Mouse (Mus musculus) gastrocnemius, adult 2 months (tissue): ENCODE data around the gene C2cd5. TPM values are rescaled to one million over a fixed set of nuclear protein-coding genes. Genes with fewer than 3 reads are reported as not detected.
A peak's percentile ranks its signal among the peaks of the same experiment; 100 is the strongest.

Experiments used
- DNase-seq: peaks from one replicate; pipeline ENCODE4 v3.0.0; 2022
- H3K27ac ChIP-seq: fragments of 200-600 bp; 2 replicates; pipeline ENCODE4 v1.8.1; 2022; ENCODE audit warnings: mild to moderate bottlenecking
- H3K4me3 ChIP-seq: fragments of 200-600 bp; 2 replicates; pipeline ENCODE4 v1.8.1; 2022; ENCODE audit warnings: mild to moderate bottlenecking, moderate library complexity
- CTCF ChIP-seq: fragments of 200-600 bp; IDR thresholded peaks from 2 replicates; pipeline ENCODE4 v1.8.1; 2022; ENCODE audit warnings: antibody characterized with exemption, mild to moderate bottlenecking, moderate library complexity
- intact Hi-C: fragments of 180-260 bp; cut with DNase I; formaldehyde crosslinking; loops from one replicate; pipeline ENCODE4 v1.15.1; 2025
- total RNA-seq, 2 experiments: library from RNA; stranded (reverse); gene quantifications; 2 replicates each; pipeline ENCODE4 v1.2.3; 2021

Gene C2cd5
- total RNA-seq, 2 experiments from 2014 or later: 6.9 to 11.9 TPM

DNA sequence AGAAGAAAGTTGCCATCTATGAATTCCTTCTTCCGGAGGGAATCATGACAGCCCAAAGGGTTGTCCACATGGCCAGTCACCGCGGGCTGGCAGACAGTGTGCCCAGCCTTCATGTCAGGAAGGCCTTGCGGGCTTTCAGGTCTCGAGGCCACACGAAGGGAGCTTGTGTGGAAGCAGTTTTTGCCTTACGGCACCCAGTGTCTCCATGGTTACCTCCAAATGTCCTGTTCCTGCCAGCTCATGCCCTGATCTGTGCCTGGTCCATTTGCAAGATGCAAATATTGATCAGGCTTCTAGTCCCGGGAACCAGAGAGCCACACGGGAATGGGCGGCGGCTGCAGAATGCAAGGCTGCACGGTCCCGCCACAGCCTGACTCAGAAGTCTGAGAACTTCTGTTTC lies 35.2 kb upstream of the C2cd5 start:
- no peak for TF ChIP-seq CTCF
- Histone ChIP-seq H3K27ac (no peak overlapping the region), H3K4me3 (no peak overlapping the region)
- intact Hi-C loops: no loop called here
- no peak for DNase-seq

DNA sequence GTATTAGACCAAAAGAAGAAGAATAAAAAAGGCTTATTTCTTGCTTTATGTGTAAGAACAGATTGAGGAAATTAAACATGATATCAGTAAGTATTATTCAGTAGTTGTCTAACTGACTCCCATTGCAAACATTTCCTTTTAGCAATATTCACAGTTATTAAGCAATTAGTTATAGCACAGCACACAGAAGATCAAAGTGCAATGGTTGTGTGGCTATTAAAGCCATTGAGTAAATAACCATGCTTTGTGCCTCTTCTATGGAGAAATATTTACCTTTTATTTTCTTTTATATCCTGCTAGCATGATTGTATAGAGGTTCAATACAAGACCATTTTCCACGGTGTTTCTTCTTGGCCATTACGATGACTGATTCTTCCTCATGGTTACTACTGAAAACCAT lies 33.2 kb upstream of the C2cd5 start:
- Histone ChIP-seq H3K27ac (no peak overlapping the region), H3K4me3 (no peak overlapping the region)
- intact Hi-C loops: no loop called here
- no peak for TF ChIP-seq CTCF
- DNase-seq: no peak

DNA sequence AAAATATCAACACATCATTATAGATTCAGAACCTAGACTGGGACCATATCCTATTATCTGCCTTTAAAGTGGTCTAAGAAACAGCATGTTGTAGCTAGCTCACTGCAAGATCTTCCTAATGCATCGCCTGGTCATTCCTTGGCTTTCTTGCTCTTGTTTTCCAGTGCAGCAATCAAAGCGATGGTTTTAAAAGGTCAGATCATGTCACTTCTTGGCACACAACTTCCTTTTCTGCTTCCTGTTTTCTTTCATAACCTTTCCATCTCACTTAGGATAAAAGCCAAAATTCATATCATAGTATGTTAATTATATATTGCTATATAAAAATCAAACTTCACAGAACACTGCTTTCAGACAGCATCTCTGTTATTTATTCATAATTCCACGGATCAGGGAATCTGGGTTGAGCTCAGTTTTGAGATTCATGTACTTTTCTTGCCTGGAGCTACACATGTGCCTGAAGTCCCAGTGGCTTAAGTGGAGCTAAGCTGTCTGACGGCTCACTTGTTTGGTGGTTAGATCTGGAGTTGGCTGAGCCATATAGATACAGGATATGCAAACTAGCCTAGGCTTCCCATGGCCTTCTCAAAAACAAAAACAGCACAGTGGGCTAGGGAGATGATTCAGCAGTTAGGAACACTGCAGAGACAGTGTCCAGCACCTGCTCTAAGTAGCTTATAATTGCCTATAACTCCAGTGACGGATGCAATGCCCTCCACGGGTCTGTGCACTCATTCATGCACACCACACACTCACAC lies 32.1 kb upstream of the C2cd5 start:
- intact Hi-C loops: no loop called here
- Histone ChIP-seq H3K4me3 (no peak overlapping the region), H3K27ac (no peak overlapping the region)
- no peak for DNase-seq
- no peak for TF ChIP-seq CTCF

DNA sequence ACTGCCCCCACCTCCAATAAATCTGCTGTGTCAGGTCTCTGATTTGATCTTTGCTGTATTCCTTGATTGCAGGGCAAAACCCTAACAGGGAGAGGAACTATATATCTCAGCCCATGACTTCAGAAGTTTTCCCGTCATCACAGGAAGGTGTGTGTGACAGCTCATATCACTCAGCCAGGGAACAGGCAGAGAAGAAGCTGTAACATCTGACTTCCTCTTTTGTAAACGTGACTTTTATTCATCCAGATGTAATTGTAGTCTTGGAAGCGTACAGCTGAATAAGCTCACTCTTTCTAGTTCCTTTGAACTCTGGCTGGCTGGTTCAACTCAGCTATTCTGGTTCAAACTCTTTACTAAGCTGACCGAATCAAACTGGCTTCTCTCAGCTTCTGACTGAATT lies 30.5 kb upstream of the C2cd5 start:
- no peak for TF ChIP-seq CTCF
- H3K4me3 ChIP-seq: no peak overlapping the region
- intact Hi-C loops: no loop called here
- no peak overlapping the region for H3K27ac ChIP-seq
- no peak for DNase-seq

GRCm38 (mm10) chr6:143129952-143130351 lies 30.0 kb upstream of the C2cd5 start:
- Histone ChIP-seq H3K4me3 (no peak overlapping the region), H3K27ac (no peak overlapping the region)
- no peak for TF ChIP-seq CTCF
- no peak for DNase-seq
- intact Hi-C loops: no loop called here

DNA sequence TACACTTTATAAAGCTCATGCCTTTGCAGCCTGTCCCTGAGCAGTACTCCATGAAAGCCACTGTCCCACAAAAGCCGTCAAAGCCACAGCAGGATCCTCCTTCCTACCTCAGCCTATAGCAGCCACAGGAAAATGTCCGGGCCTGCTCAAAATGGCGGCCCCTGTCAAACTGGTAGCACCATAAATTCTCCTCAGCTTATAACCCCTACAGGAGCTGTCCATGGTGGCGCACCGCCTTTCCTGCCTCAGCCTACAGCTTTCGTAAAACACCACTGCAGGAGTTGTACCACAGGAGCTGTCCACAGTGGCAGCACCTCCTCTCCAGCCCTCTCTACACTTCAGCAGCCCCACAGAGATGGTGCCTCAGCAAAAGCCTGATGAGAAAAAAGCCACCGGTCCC lies 29.5 kb upstream of the C2cd5 start:
- no peak for TF ChIP-seq CTCF
- intact Hi-C loops: no loop called here
- Histone ChIP-seq H3K27ac (no peak overlapping the region), H3K4me3 (no peak overlapping the region)
- no peak for DNase-seq

DNA sequence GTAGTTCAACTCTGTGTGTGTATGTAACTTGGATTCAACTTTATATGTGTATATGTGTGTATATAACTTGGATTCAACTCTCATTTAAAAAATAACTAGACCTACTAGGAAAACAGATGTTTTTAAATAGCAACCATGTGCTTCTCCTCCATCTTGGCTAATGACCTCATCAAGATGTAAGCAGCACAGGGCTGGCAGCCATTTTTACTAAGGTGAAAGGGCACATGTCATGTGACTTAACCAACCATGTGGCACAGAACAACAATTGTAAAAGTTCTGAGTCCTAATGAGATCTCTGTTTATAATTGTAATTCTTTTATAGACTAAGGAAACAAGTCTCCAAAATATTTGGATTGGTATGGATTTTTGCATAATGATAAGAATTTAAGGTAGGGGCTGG lies 25.8 kb upstream of the C2cd5 start:
- intact Hi-C loops: no loop called here
- Histone ChIP-seq H3K27ac (no peak overlapping the region), H3K4me3 (no peak overlapping the region)
- no peak for DNase-seq
- no peak for TF ChIP-seq CTCF

GRCm38 (mm10) chr6:143119325-143119724 lies 19.4 kb upstream of the C2cd5 start:
- Histone ChIP-seq H3K27ac (no peak overlapping the region), H3K4me3 (no peak overlapping the region)
- DNase-seq: no peak
- TF ChIP-seq CTCF: no peak
- intact Hi-C loops: no loop called here

DNA sequence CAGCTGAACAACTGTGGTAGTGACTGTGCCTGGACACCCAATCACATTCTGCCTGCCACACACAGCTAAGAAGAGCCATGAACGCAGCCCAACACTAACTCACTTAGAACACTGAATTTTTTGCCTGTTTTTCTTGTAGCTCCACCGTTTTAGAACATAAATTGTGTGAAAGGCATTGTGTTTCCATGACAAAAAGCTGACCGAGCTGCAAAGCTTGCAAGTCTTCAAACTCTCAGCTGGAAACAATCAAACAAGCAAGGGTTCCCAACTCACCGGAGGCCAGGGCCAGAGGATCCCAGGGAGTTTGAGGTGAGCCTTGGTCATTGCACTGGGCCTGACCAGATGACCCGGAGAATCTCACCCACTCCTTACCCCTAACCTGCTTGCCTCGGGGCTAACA lies 16.8 kb upstream of the C2cd5 start:
- no peak overlapping the region for H3K27ac ChIP-seq
- DNase-seq: no peak
- intact Hi-C loops: no loop called here

GRCm38 (mm10) chr6:143115505-143115904 lies 15.6 kb upstream of the C2cd5 start:
- TF ChIP-seq CTCF: no peak
- H3K4me3 ChIP-seq: no peak overlapping the region
- intact Hi-C loops: no loop called here
- H3K27ac ChIP-seq: no peak overlapping the region
- no peak for DNase-seq

More for the DNA sequence above, 16.8 kb upstream of the C2cd5 start:
- H3K4me3 ChIP-seq: no peak overlapping the region
- TF ChIP-seq CTCF: no peak

- no peak for DNase-seq
- H3K27ac ChIP-seq: no peak overlapping the region
- H3K4me3 ChIP-seq: no peak overlapping the region
- TF ChIP-seq CTCF: no peak
- intact Hi-C loops: no loop called here
Measured at GRCm38 (mm10) chr6:143115011-143115445, 15.1 kb upstream of the C2cd5 start.

- Histone ChIP-seq H3K27ac (no peak overlapping the region), H3K4me3 (no peak overlapping the region)
- peak; percentile 10; the same call in 1 of the 2 replicates for TF ChIP-seq CTCF
- intact Hi-C loops: no loop called here
- no peak for DNase-seq
Measured at GRCm38 (mm10) chr6:143114556-143114955, 14.6 kb upstream of the C2cd5 start.

DNA sequence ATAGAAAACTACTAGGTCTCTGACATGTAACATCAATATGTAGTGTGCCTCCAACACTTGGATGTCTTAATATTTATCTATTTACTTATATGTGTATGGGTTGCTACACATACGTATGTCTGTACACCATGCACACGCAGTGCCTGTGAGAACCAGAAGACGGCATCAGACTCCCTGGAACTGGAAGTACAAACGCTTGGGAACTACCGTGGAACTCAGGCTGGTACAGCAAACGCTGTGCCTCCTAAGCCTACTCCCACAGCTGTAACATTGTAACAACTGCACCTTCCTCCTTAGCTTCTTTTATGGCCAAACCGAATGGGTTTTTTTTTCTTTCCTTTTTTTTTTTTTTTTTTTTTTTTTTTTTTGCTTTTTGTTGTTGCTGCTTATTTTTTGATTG lies 10.4 kb upstream of the C2cd5 start:
- TF ChIP-seq CTCF: peak; percentile 7; the same call in 1 of the 2 replicates
- Histone ChIP-seq H3K4me3 (no peak overlapping the region), H3K27ac (no peak overlapping the region)
- intact Hi-C loops: no loop called here
- DNase-seq: no peak

GRCm38 (mm10) chr6:143109622-143110218 lies 9.8 kb upstream of the C2cd5 start:
- intact Hi-C loops: no loop called here

More at GRCm38 (mm10) chr6:143109622-143110218, 9.8 kb upstream of the C2cd5 start:
- Histone ChIP-seq H3K27ac (no peak overlapping the region), H3K4me3 (no peak overlapping the region)
- TF ChIP-seq CTCF: no peak
- no peak for DNase-seq
